Mouse (Mus musculus): Measurements from ENCODE around the gene Eid3. TPM values are rescaled to one million over a fixed set of nuclear protein-coding genes. Genes with fewer than 3 reads are reported as not detected.

Eid3 gene
- polyA plus RNA-seq (2016; fragmentation: Nextera tagmentation; extraction: Ambion mirVana): 0.53 and 0.59 TPM in 2 replicates

GRCm38 (mm10) chr10:82866356-82866755, at the start of gene Eid3:
Gene Eid3, plus strand, starts transcription at chr10:82866626.
- WGBS: 67% methylated on average over 9 of the region's 9 CpGs
- H3K27ac ChIP-seq: no peak within 1 kb of the TSS
- no peak for ATAC-seq (ENCODE audit: low FRiP score)
- H3K9ac ChIP-seq: no peak within 1 kb of the TSS
- H3K27me3 ChIP-seq: no peaks in the 10 kb centered on the region
- peaks cover 35% of the 10 kb centered on the region for H3K36me3 ChIP-seq
- H3K9me3 ChIP-seq (replicated peaks): no peaks in the 10 kb centered on the region
- peaks cover 33% of the 10 kb centered on the region for H3K4me1 ChIP-seq
- H3K4me2 ChIP-seq (replicated peaks): no peak within 1 kb of the TSS
- no peak within 1 kb of the TSS for H3K4me3 ChIP-seq

- H3K27ac ChIP-seq: no peak overlapping the region
- H3K9me3 ChIP-seq (replicated peaks): no peaks in the 10 kb centered on the region
- no peak overlapping the region for H3K9ac ChIP-seq
- no peaks in the 10 kb centered on the region for H3K36me3 ChIP-seq
- H3K4me3 ChIP-seq: no peak overlapping the region
- 52% methylated on average over 3 of the region's 3 CpGs for WGBS
- no peaks in the 10 kb centered on the region for H3K27me3 ChIP-seq
- ATAC-seq (ENCODE audit: low FRiP score): no peak
- H3K4me1 ChIP-seq: peaks cover 12% of the 10 kb centered on the region; the same call in 1 of the 2 replicates
- no peak overlapping the region for H3K4me2 ChIP-seq (replicated peaks)
These were observed 48.9 kb upstream of the Eid3 start for GRCm38 (mm10) chr10:82817514-82817913.

GRCm38 (mm10) chr10:82817936-82818335, 48.5 kb upstream of the Eid3 start:
- no peaks in the 10 kb centered on the region for H3K36me3 ChIP-seq
- no peaks in the 10 kb centered on the region for H3K9me3 ChIP-seq (replicated peaks)
- ATAC-seq (ENCODE audit: low FRiP score): no peak
- H3K4me1 ChIP-seq: peaks cover 12% of the 10 kb centered on the region; the same call in 1 of the 2 replicates
- 58% methylated on average over 9 of the region's 9 CpGs for WGBS
- no peak overlapping the region for H3K4me3 ChIP-seq
- no peak overlapping the region for H3K4me2 ChIP-seq (replicated peaks)
- no peak overlapping the region for H3K27ac ChIP-seq
- H3K9ac ChIP-seq: no peak overlapping the region
- no peaks in the 10 kb centered on the region for H3K27me3 ChIP-seq

GRCm38 (mm10) chr10:82818661-82819060, 47.8 kb upstream of the Eid3 start:
- ATAC-seq (ENCODE audit: low FRiP score): no peak
- Histone ChIP-seq H3K27me3 (no peaks in the 10 kb centered on the region), H3K4me2 (replicated peaks) (no peak overlapping the region), H3K4me1 (peaks cover 11% of the 10 kb centered on the region; the same call in 1 of the 2 replicates), H3K27ac (no peak overlapping the region), H3K9me3 (replicated peaks) (no peaks in the 10 kb centered on the region), H3K4me3 (no peak overlapping the region), H3K9ac (no peak overlapping the region), H3K36me3 (no peaks in the 10 kb centered on the region)
- WGBS: 78% methylated on average over 6 of the region's 6 CpGs

GRCm38 (mm10) chr10:82823108-82823778, 43.2 kb upstream of the Eid3 start:
- 75% methylated on average over 14 of the region's 14 CpGs for WGBS

GRCm38 (mm10) chr10:82823779-82824177, 42.6 kb upstream of the Eid3 start:
- Histone ChIP-seq H3K9me3 (replicated peaks) (no peaks in the 10 kb centered on the region), H3K9ac (no peak overlapping the region), H3K36me3 (no peaks in the 10 kb centered on the region), H3K27ac (no peak overlapping the region), H3K4me3 (no peak overlapping the region), H3K4me1 (0 out of 2 replicates have a peak, but pooled peaks cover 2% of the 10 kb centered on the region), H3K4me2 (replicated peaks) (no peak overlapping the region), H3K27me3 (no peaks in the 10 kb centered on the region)
- WGBS: 66% methylated on average over 5 of the region's 5 CpGs
- ATAC-seq (ENCODE audit: low FRiP score): no peak

More at GRCm38 (mm10) chr10:82823108-82823778, 43.2 kb upstream of the Eid3 start:
- no peaks in the 10 kb centered on the region for H3K27me3 ChIP-seq
- no peak overlapping the region for H3K9ac ChIP-seq
- H3K4me1 ChIP-seq: 0 out of 2 replicates have a peak, but pooled peaks cover 2% of the 10 kb centered on the region
- ATAC-seq (ENCODE audit: low FRiP score): no peak
- no peak overlapping the region for H3K27ac ChIP-seq
- H3K4me3 ChIP-seq: no peak overlapping the region
- H3K9me3 ChIP-seq (replicated peaks): no peaks in the 10 kb centered on the region
- no peak overlapping the region for H3K4me2 ChIP-seq (replicated peaks)
- H3K36me3 ChIP-seq: no peaks in the 10 kb centered on the region

GRCm38 (mm10) chr10:82824541-82824940, 41.9 kb upstream of the Eid3 start:
- WGBS: 65% methylated on average over 10 of the region's 10 CpGs
- no peak overlapping the region for H3K4me2 ChIP-seq (replicated peaks)
- ATAC-seq (ENCODE audit: low FRiP score): no peak
- no peaks in the 10 kb centered on the region for H3K9me3 ChIP-seq (replicated peaks)
- H3K36me3 ChIP-seq: no peaks in the 10 kb centered on the region
- H3K4me1 ChIP-seq: 0 out of 2 replicates have a peak, but pooled peaks cover 2% of the 10 kb centered on the region
- H3K9ac ChIP-seq: no peak overlapping the region
- H3K27me3 ChIP-seq: no peaks in the 10 kb centered on the region
- H3K27ac ChIP-seq: no peak overlapping the region
- H3K4me3 ChIP-seq: no peak overlapping the region

GRCm38 (mm10) chr10:82826516-82826915, 39.9 kb upstream of the Eid3 start:
- WGBS: 58% methylated on average over 6 of the region's 6 CpGs
- Histone ChIP-seq H3K27me3 (no peaks in the 10 kb centered on the region), H3K27ac (no peak overlapping the region), H3K4me2 (replicated peaks) (no peak overlapping the region), H3K9me3 (replicated peaks) (no peaks in the 10 kb centered on the region), H3K4me3 (no peak overlapping the region), H3K4me1 (0 out of 2 replicates have a peak, but pooled peaks cover 2% of the 10 kb centered on the region), H3K36me3 (no peaks in the 10 kb centered on the region), H3K9ac (no peak overlapping the region)
- peak; percentile 52; the same call in 1 of the 2 replicates for ATAC-seq (ENCODE audit: low FRiP score)

- Histone ChIP-seq H3K4me1 (0 out of 2 replicates have a peak, but pooled peaks cover 2% of the 10 kb centered on the region), H3K4me3 (no peak within 1 kb of the TSS), H3K27me3 (no peaks in the 10 kb centered on the region), H3K9me3 (replicated peaks) (no peaks in the 10 kb centered on the region), H3K27ac (no peak within 1 kb of the TSS), H3K9ac (no peak within 1 kb of the TSS), H3K4me2 (replicated peaks) (no peak within 1 kb of the TSS), H3K36me3 (no peaks in the 10 kb centered on the region)
- no peak for ATAC-seq (ENCODE audit: low FRiP score)
- WGBS: 62% methylated on average over 9 of the region's 9 CpGs
These were observed 32.5 kb upstream of the Eid3 start, which contains the start of gene Txnrd1 for GRCm38 (mm10) chr10:82833926-82834325. Gene Txnrd1, plus strand, starts transcription at chr10:82833951.

GRCm38 (mm10) chr10:82835898-82836297, 30.5 kb upstream of the Eid3 start:
- H3K27ac ChIP-seq: no peak overlapping the region
- no peaks in the 10 kb centered on the region for H3K9me3 ChIP-seq (replicated peaks)
- no peak overlapping the region for H3K4me3 ChIP-seq
- 92% methylated on average over 3 of the region's 3 CpGs for WGBS
- no peaks in the 10 kb centered on the region for H3K27me3 ChIP-seq
- no peak for ATAC-seq (ENCODE audit: low FRiP score)
- H3K36me3 ChIP-seq: no peaks in the 10 kb centered on the region
- H3K4me1 ChIP-seq: 0 out of 2 replicates have a peak, but pooled peaks cover 2% of the 10 kb centered on the region
- no peak overlapping the region for H3K4me2 ChIP-seq (replicated peaks)
- H3K9ac ChIP-seq: no peak overlapping the region

- WGBS: 87% methylated on average over 7 of the region's 7 CpGs
- no peak overlapping the region for H3K27ac ChIP-seq
- H3K4me3 ChIP-seq: no peak overlapping the region
- H3K9ac ChIP-seq: no peak overlapping the region
- H3K27me3 ChIP-seq: no peaks in the 10 kb centered on the region
- no peak overlapping the region for H3K4me2 ChIP-seq (replicated peaks)
- no peak for ATAC-seq (ENCODE audit: low FRiP score)
- H3K9me3 ChIP-seq (replicated peaks): no peaks in the 10 kb centered on the region
- H3K4me1 ChIP-seq: 0 out of 2 replicates have a peak, but pooled peaks cover 2% of the 10 kb centered on the region
- no peaks in the 10 kb centered on the region for H3K36me3 ChIP-seq
These were observed 28.0 kb upstream of the Eid3 start for GRCm38 (mm10) chr10:82838390-82838789.

- Histone ChIP-seq H3K36me3 (no peaks in the 10 kb centered on the region), H3K4me3 (no peak overlapping the region), H3K9ac (no peak overlapping the region), H3K27ac (no peak overlapping the region), H3K9me3 (replicated peaks) (no peaks in the 10 kb centered on the region), H3K27me3 (no peaks in the 10 kb centered on the region), H3K4me2 (replicated peaks) (no peak overlapping the region), H3K4me1 (no peaks in the 10 kb centered on the region)
- ATAC-seq (ENCODE audit: low FRiP score): no peak
- WGBS: 60% methylated on average over 6 of the region's 6 CpGs
These were observed 22.3 kb upstream of the Eid3 start for GRCm38 (mm10) chr10:82844090-82844489.

- WGBS: 89% methylated on average over 6 of the region's 8 CpGs
These were observed 21.7 kb upstream of the Eid3 start for GRCm38 (mm10) chr10:82844731-82845130.

More at GRCm38 (mm10) chr10:82844731-82845130, 21.7 kb upstream of the Eid3 start:
- Histone ChIP-seq H3K4me3 (no peak overlapping the region), H3K9me3 (replicated peaks) (no peaks in the 10 kb centered on the region), H3K27ac (no peak overlapping the region), H3K27me3 (no peaks in the 10 kb centered on the region), H3K36me3 (no peaks in the 10 kb centered on the region), H3K4me1 (peaks cover under 1% of the 10 kb centered on the region; the same call in 1 of the 2 replicates), H3K9ac (no peak overlapping the region), H3K4me2 (replicated peaks) (no peak overlapping the region)
- no peak for ATAC-seq (ENCODE audit: low FRiP score)
